Mouse (Mus musculus) midbrain, embryonic 12.5 days (tissue): ENCODE measurements around the gene Dclk3. TPM values are rescaled to one million over a fixed set of nuclear protein-coding genes. Genes with fewer than 3 reads are reported as not detected.

Experiments used
- ATAC-seq: fragments of 200-750 bp; cut with Nextera tagmentation; 2 replicates; pipeline ENCODE4 v1.8.0; 2017; ENCODE audit warnings: low read depth, moderate TSS enrichment, moderate library complexity; ENCODE audit not compliant: low FRiP score
- H3K27ac ChIP-seq: fragments of 300-500 bp; sonication (generic); replicated peaks from 2 replicates; pipeline ENCODE4 v1.5.1; 2016; ENCODE audit warnings: mild to moderate bottlenecking
- H3K27me3 ChIP-seq: fragments of 300-500 bp; sonication (generic); 2 replicates; pipeline ENCODE4 v1.6.1; 2016; ENCODE audit warnings: mild to moderate bottlenecking
- H3K36me3 ChIP-seq: fragments of 300-500 bp; sonication (generic); 2 replicates; pipeline ENCODE4 v1.6.1; 2016
- H3K4me1 ChIP-seq: fragments of 300-500 bp; sonication (generic); 2 replicates; pipeline ENCODE4 v1.6.1; 2016
- H3K4me2 ChIP-seq: fragments of 300-500 bp; sonication (generic); replicated peaks from 2 replicates; pipeline ENCODE4 v1.6.1; 2016; ENCODE audit warnings: mild to moderate bottlenecking, moderate library complexity
- H3K4me3 ChIP-seq: fragments of 300-500 bp; sonication (generic); 2 replicates; pipeline ENCODE4 v1.5.1; 2016; ENCODE audit warnings: mild to moderate bottlenecking
- H3K9ac ChIP-seq: fragments of 300-500 bp; sonication (generic); replicated peaks from 2 replicates; pipeline ENCODE4 v1.6.1; 2016; ENCODE audit warnings: mild to moderate bottlenecking, moderate library complexity
- H3K9me3 ChIP-seq: fragments of 300-500 bp; sonication (generic); 2 replicates; pipeline ENCODE4 v1.6.1; 2016; ENCODE audit warnings: mild to moderate bottlenecking
- WGBS: fragments of 180-500 bp; shearing (Covaris S2); methylation state at CpG from one replicate; pipeline ENCODE4 v1.1.7; 2016; 5-methylcytosine and 5-hydroxymethylcytosine counted together
- polyA plus RNA-seq: library from polyadenylated mRNA; unstranded; fragments of >200 nt; fragmentation: Nextera tagmentation; extraction: Ambion mirVana; gene quantifications from 2 replicates; pipeline ENCODE4 v1.2.1, GENCODE M21; 2016

Gene Dclk3
- polyA plus RNA-seq, 1 experiment from 2014 or later, result 1.0 TPM

GRCm38 (mm10) chr9:111446204-111446603 lies 7.3 kb downstream of the Dclk3 start:
- H3K4me1 ChIP-seq, result no peaks in the 10 kb centered on the region
- H3K27me3 ChIP-seq, result no peaks in the 10 kb centered on the region; the same call in 1 of the 2 replicates
- no peak overlapping the region for H3K4me3 ChIP-seq
- H3K36me3 ChIP-seq, result no peaks in the 10 kb centered on the region
- no peaks in the 10 kb centered on the region for H3K9me3 ChIP-seq
- no peak overlapping the region for H3K4me2 ChIP-seq
- 87% methylated on average over 2 of the region's 2 CpGs for WGBS
- ATAC-seq, result no peak
- no peak overlapping the region for H3K27ac ChIP-seq
- H3K9ac ChIP-seq, result no peak overlapping the region

DNA sequence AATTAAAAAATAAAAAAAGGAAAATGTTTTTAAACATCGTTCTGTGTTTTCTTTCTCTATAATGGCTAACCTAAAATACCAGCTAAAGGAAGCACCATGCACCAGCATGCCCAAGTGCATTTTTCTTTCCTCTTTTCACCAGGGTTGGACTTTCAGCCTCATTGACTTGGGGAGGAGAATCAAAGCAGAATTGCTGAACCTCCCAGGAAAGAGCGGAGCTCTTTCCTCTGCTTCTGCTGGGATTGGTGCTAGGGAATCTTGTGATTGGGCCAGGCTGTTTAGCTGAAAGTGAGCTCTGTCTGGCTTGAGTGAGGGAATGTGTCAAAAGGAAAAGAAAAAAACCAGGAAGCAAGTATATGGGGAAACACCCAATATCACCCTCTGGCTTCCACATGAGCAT lies 10.1 kb downstream of the Dclk3 start:
- WGBS, result 92% methylated on average over 2 of the region's 2 CpGs
- Histone ChIP-seq H3K36me3 (no peaks in the 10 kb centered on the region), H3K9me3 (no peaks in the 10 kb centered on the region), H3K27ac (no peak overlapping the region), H3K4me1 (no peaks in the 10 kb centered on the region), H3K4me3 (no peak overlapping the region), H3K9ac (no peak overlapping the region), H3K4me2 (no peak overlapping the region), H3K27me3 (no peaks in the 10 kb centered on the region)
- ATAC-seq, result no peak

DNA sequence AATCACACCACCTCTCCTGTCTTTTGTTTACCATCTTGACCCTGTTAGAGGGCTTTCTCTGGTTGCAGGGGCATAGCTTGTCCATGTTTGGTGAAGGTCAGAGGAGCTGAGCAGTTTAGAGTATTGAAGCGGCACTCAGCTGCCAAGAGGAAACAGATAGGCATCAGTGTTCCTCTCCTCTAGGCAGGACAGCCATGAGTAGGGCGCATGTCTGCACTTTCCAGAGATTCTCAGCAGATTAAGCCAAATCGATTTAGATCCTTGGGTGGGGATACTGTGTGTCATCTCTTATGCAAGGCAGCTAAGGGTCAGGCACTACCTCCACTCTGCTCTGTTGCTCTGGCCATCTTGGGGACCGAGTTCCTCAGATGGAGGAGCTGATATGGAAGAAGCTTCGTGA lies 11.0 kb downstream of the Dclk3 start:
- H3K9ac ChIP-seq, result no peak overlapping the region
- H3K4me1 ChIP-seq, result no peaks in the 10 kb centered on the region
- no peaks in the 10 kb centered on the region for H3K36me3 ChIP-seq
- no peak overlapping the region for H3K4me2 ChIP-seq
- H3K4me3 ChIP-seq, result no peak overlapping the region
- WGBS, result 88% methylated on average over 5 of the region's 5 CpGs
- H3K9me3 ChIP-seq, result no peaks in the 10 kb centered on the region
- no peaks in the 10 kb centered on the region for H3K27me3 ChIP-seq
- no peak overlapping the region for H3K27ac ChIP-seq
- no peak for ATAC-seq

DNA sequence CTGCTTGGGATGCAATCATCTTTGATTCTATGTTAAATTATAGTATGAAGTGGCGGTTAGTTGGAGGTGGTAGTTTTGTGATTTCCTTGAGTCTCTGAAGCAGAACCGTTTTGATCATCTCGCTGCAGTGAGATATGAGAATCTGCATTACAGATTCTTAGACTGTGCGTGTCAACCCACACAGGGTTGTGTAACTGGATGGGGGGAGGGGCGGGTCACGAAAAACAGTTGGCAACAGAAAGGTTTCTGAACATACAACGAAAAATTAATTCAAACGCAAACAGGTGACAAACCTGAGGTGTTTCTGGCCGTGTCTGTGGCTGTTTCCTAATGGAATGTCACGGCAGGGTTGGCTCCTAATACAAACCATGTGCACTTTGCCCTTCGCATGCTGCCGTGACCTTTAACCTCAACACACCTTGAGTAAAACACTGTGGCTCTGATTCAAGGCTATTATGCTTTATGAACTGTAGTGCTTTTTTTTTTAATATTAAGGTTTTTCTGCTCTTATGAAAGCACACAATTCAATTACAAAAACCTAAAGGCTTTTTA lies 12.0 kb downstream of the Dclk3 start:
- Histone ChIP-seq H3K9ac (no peak overlapping the region), H3K9me3 (no peaks in the 10 kb centered on the region), H3K27ac (no peak overlapping the region), H3K36me3 (no peaks in the 10 kb centered on the region), H3K4me2 (no peak overlapping the region), H3K4me3 (no peak overlapping the region), H3K27me3 (no peaks in the 10 kb centered on the region), H3K4me1 (no peaks in the 10 kb centered on the region)
- 83% methylated on average over 12 of the region's 12 CpGs for WGBS
- no peak for ATAC-seq

- no peak overlapping the region for H3K4me2 ChIP-seq
- no peaks in the 10 kb centered on the region for H3K36me3 ChIP-seq
- H3K9me3 ChIP-seq, result no peaks in the 10 kb centered on the region
- no peak overlapping the region for H3K27ac ChIP-seq
- no peak overlapping the region for H3K4me3 ChIP-seq
- peaks cover 5% of the 10 kb centered on the region for H3K4me1 ChIP-seq
- 72% methylated on average over 3 of the region's 3 CpGs for WGBS
- no peak for ATAC-seq
- H3K27me3 ChIP-seq, result 0 out of 2 replicates have a peak, but pooled peaks cover 8% of the 10 kb centered on the region
- no peak overlapping the region for H3K9ac ChIP-seq
Measured at GRCm38 (mm10) chr9:111453895-111454294, 15.0 kb downstream of the Dclk3 start.

GRCm38 (mm10) chr9:111457176-111457935 lies 18.5 kb downstream of the Dclk3 start:
- Histone ChIP-seq H3K27me3 (0 out of 2 replicates have a peak, but pooled peaks cover 8% of the 10 kb centered on the region), H3K4me3 (no peak overlapping the region), H3K9ac (no peak overlapping the region), H3K4me2 (no peak overlapping the region), H3K9me3 (no peaks in the 10 kb centered on the region), H3K36me3 (no peaks in the 10 kb centered on the region), H3K4me1 (peaks cover 21% of the 10 kb centered on the region), H3K27ac (no peak overlapping the region)
- ATAC-seq, result no peak
- WGBS, result 82% methylated on average over 10 of the region's 10 CpGs

GRCm38 (mm10) chr9:111457936-111458310 lies 19.0 kb downstream of the Dclk3 start:
- WGBS, result 47% methylated on average over 4 of the region's 4 CpGs

GRCm38 (mm10) chr9:111459466-111459865 lies 20.6 kb downstream of the Dclk3 start:
- peaks cover 21% of the 10 kb centered on the region for H3K4me1 ChIP-seq
- ATAC-seq, result no peak
- no peaks in the 10 kb centered on the region for H3K36me3 ChIP-seq
- no peak overlapping the region for H3K4me3 ChIP-seq
- H3K27ac ChIP-seq, result no peak overlapping the region
- H3K4me2 ChIP-seq, result no peak overlapping the region
- no peaks in the 10 kb centered on the region for H3K9me3 ChIP-seq
- 0 out of 2 replicates have a peak, but pooled peaks cover 8% of the 10 kb centered on the region for H3K27me3 ChIP-seq
- 72% methylated on average over 8 of the region's 8 CpGs for WGBS
- H3K9ac ChIP-seq, result no peak overlapping the region

More at GRCm38 (mm10) chr9:111457936-111458310, 19.0 kb downstream of the Dclk3 start:
- no peak overlapping the region for H3K4me3 ChIP-seq
- H3K27me3 ChIP-seq, result 0 out of 2 replicates have a peak, but pooled peaks cover 8% of the 10 kb centered on the region
- H3K4me1 ChIP-seq, result peaks cover 21% of the 10 kb centered on the region
- no peak overlapping the region for H3K27ac ChIP-seq
- H3K9ac ChIP-seq, result no peak overlapping the region
- no peak overlapping the region for H3K4me2 ChIP-seq
- no peaks in the 10 kb centered on the region for H3K36me3 ChIP-seq
- H3K9me3 ChIP-seq, result no peaks in the 10 kb centered on the region
- no peak for ATAC-seq

DNA sequence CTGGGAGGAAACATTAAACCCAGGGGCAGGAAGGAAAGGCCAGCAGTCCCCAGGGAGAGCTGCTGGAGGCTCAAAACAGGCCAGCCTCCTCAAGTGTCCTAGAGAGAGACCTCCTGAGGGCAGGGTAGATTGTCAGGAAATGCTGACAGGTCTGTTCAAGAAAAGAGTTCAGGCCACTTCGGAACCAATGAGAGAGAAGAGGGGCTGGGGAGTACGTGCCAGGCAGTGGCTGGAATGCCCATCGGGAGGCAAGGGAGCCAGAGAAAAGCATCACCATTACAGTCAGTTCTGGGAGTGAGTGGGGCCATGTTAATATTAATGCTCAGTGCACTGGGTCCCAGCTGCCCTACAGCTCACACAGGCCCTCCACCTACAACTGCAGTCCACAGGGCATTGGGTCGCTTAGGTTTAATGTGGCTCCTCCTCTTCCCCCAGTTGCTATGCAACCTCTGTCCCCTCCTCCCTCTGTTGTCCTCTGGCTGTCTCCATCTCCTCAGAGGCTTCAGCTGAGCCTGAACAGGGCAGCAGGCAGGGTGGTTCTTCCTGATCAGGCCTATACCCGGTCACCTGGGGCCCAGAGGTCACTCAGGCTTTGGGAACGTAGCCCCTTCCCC lies 21.4 kb downstream of the Dclk3 start:
- Histone ChIP-seq H3K4me2 (0 out of 2 replicates have a peak overlapping the region, but pooled peaks have one; percentile 9), H3K4me1 (peaks cover 21% of the 10 kb centered on the region), H3K9me3 (no peaks in the 10 kb centered on the region), H3K36me3 (no peaks in the 10 kb centered on the region), H3K27me3 (0 out of 2 replicates have a peak, but pooled peaks cover 8% of the 10 kb centered on the region), H3K9ac (no peak overlapping the region), H3K27ac (peak overlapping the region; percentile 50; the same call in 1 of the 2 replicates), H3K4me3 (no peak overlapping the region)
- peak; percentile 94 for ATAC-seq
- WGBS, result 13% methylated on average over 6 of the region's 6 CpGs

GRCm38 (mm10) chr9:111461415-111462103 lies 22.7 kb downstream of the Dclk3 start:
- Histone ChIP-seq H3K4me3 (no peak overlapping the region), H3K36me3 (no peaks in the 10 kb centered on the region), H3K4me2 (no peak overlapping the region), H3K4me1 (peaks cover 21% of the 10 kb centered on the region), H3K9ac (no peak overlapping the region), H3K27me3 (0 out of 2 replicates have a peak, but pooled peaks cover 6% of the 10 kb centered on the region), H3K27ac (no peak overlapping the region), H3K9me3 (no peaks in the 10 kb centered on the region)
- 70% methylated on average over 10 of the region's 10 CpGs for WGBS
- no peak for ATAC-seq

- Histone ChIP-seq H3K4me2 (no peak overlapping the region), H3K4me3 (no peak overlapping the region), H3K9me3 (no peaks in the 10 kb centered on the region), H3K27me3 (no peaks in the 10 kb centered on the region), H3K27ac (no peak overlapping the region), H3K9ac (no peak overlapping the region), H3K4me1 (peaks cover 7% of the 10 kb centered on the region; the same call in 1 of the 2 replicates), H3K36me3 (no peaks in the 10 kb centered on the region)
- ATAC-seq, result no peak
- 94% methylated on average over 6 of the region's 6 CpGs for WGBS
Measured at GRCm38 (mm10) chr9:111465666-111466065, 26.8 kb downstream of the Dclk3 start.
